Mouse (Mus musculus) inflammation-experienced regulatory T-cells, adult 6 months (primary cell): Measurements from ENCODE around the gene Pacsin3. TPM values are rescaled to one million over a fixed set of nuclear protein-coding genes. Genes with fewer than 3 reads are reported as not detected.

Source experiments
- ATAC-seq: one replicate; pipeline ENCODE4 v1.8.0; 2017
- polyA plus RNA-seq, 3 experiments: library from polyadenylated mRNA; unstranded; fragments of 100-300 nt; shearing (Covaris generic); gene quantifications; one replicate each; pipeline ENCODE4 v1.2.1; 2017

Gene Pacsin3
- polyA plus RNA-seq, 3 experiments from 2014 or later, result 0.98 TPM; not detected in 2

GRCm38 (mm10) chr2:91263692-91264660 lies 8.2 kb downstream of the Pacsin3 start:
- ATAC-seq, result no peak

DNA sequence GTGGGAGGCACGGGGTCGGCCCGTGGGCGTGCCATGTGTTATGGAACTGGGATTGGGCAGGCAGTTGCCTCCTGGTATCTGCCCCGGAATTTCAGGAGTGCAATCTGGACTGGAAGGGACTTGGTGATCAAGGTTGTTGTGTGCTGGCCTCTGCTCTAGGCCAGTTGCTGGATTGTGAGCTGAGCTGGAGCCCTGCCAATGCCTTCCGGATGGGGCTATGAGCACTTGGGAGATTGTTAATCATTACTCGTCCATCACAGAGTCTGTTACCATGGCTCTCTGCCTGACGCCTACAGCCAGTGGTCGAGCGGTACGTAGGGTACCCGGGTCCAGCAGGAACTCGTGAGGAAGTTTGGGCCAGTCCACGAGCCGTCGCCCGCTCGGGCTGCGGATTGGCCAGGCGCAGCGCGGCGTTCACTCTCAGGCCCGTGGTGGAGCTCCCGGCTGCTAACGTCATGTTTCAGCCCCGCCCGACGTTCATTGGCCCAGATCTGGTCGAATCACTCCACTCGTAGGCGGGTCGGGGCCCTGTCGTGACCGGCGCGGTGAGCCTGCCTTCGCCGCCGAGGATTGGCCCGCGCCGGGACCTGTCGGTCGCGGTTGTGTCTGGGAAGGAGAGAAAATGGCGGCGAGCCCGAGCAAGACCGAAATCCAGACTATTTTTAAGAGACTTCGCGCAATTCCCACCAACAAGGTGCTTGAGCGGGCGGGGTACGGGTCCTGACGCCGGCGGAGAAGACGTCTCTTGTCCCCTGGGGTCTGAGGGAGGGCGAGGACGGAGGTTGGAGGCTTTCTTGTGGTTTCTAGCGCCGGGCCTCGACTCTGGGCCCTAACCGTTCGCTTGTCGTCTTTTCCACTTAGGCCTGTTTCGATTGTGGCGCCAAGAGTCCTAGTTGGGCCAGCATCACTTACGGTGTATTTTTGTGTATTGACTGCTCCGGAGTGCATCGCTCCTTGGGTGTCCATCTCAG lies 9.2 kb downstream of the Pacsin3 start, which contains the start of gene Arfgap2:
Gene Arfgap2, plus strand, starts transcription at position 264 of the 971 bp plus-strand sequence.
- peak; percentile 99 for ATAC-seq

DNA sequence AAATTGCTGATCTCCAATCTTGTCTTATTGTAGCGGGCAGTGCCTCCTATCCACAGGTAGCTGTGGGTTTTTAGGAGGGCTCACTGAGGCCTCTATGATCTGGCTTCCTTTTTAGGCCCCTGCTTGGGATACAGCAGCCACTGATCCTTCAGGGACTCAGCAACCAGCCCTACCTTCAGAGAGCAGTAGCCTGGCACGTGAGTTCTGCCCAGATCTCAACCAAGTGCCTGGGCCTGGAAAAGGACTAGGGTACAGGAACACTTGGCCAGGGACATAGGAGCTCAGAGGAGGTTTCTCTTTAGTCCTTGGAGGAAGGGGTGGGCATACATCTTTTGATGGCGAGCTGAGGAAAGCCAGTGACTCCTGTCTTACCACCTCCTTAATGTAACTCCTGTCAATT lies 12.3 kb downstream of the Pacsin3 start:
- no peak for ATAC-seq

DNA sequence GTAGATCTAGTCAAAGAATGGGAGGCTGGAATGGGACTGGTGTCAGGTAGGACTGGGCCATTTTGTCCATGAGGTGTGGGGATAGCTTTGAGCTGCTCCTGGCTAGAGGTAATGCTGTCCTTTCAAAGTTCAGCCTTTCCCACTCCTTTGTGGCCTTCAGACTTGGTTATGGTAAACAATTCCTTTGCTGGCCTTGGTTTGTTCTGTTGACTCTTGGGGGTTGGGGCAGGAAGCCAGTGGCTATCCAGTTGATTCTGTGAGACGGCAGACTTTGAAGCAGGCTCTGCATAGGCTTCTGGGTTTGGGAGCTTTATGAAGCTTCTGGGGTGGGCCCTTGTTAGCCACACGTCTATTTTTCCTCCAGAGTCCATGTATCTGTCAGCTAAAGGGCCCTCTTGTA lies 13.0 kb downstream of the Pacsin3 start:
- ATAC-seq, result no peak

DNA sequence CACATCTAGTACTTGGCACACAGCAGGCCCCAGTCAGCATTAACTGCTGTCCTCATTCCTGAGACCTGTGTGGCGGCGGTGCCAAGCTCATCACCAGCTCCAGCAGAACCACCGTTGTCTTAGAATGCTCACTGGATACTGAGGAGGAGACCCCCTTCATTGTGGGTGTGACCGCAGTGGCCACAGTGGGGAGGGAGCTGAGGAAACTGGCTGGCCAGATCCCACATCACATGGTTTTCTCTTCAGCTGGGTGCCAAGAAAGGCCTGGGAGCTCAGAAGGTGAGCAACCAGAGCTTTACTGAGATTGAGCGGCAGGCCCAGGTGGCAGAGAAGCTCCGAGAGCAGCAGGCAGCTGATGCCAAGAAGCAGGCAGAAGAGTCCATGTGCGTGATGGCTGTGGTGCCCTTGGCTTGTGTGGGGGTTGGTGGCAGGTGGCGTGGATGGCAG lies 14.0 kb downstream of the Pacsin3 start:
- no peak for ATAC-seq

DNA sequence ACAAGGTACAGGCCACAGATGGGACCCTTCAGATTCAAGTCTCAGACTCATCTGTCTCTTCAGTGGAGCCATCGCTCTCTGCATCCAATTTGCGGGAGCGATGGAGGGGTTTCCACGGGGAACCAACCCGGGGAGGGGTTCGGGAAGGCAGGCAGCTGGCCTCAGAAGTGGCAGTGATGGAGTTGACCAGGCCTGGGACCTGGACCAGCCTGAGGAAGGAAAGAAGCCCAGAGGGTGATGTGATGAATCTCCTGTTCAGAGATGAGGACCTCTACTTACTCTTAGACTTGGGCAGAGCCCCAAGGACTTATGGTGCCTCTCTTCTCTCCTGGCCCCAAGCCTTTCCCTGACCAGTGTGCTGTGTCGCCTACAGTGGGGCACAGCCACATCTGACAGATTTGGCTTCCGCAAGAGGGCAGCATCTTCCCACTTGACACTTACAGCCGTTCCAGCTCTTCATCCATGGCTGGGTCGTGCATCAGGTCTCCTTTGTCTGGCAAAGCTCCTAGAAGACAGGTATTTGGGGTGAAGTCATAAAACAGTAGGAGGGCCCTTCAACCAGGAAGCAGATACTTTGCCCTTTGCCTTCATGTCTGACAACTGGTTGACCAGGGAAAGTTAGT lies 23.1 kb downstream of the Pacsin3 start:
- no peak for ATAC-seq

DNA sequence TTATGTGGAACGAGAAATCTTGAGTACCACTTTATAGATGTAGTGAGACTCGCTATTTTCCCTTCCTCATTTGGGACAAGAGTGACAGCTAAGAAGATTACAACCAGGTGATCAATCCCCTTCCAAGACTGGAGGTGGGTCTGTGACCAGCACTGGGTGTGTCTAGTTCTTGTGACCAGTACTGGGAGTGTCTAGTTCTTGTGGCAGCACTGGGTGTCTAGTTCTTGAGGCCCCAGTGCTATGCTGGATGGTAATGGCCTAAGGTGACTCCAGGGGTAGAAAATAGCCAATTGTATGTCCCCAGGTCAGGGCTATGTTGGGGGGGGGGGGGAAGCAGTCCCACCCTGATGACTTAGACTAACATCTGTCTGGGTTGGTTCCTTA lies 23.6 kb downstream of the Pacsin3 start:
- ATAC-seq, result no peak

DNA sequence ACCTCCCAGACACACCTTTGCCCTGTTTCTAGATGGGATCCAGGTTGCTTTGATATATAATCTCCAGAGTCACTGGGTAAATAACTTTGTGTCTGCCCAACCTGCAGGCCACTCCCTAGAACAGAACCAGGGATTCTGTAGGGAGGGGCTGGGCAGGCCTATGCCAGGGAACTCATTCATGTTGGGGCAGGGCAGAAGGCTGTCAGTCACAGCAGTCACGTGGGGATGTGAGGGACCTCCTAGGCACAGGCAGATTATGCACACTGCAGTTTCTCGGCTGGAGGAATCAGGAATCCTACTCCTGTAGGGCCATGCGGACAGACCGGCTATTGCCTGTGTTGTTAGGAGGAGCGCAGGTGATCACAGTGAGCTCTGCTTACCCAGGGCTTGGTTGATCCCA lies 25.6 kb downstream of the Pacsin3 start:
- ATAC-seq, result no peak

DNA sequence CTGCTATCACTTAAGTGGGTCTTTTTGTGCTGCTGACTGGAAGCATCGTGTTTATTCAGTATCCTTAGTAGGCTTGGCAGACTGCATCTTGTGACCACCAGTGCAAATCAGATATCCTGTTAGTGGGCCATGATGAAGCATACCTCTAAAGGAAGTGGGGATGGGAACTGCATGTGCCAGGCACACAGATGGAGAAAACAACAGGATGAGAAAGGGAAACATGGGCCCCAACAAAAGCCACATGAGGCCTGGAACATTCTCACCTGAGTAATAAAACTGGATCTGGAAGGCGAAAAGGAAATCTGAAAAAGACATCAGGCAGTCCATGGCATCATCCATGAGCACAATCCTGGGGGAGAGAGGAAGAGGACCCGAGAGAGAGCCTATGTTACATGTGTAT lies 28.2 kb downstream of the Pacsin3 start:
- ATAC-seq, result no peak

- ATAC-seq, result no peak
Measured at GRCm38 (mm10) chr2:91284375-91285199, 28.8 kb downstream of the Pacsin3 start.

GRCm38 (mm10) chr2:91285885-91286505 lies 30.2 kb downstream of the Pacsin3 start:
- peak; percentile 28 for ATAC-seq

GRCm38 (mm10) chr2:91287563-91287962 lies 31.8 kb downstream of the Pacsin3 start:
- ATAC-seq, result no peak

DNA sequence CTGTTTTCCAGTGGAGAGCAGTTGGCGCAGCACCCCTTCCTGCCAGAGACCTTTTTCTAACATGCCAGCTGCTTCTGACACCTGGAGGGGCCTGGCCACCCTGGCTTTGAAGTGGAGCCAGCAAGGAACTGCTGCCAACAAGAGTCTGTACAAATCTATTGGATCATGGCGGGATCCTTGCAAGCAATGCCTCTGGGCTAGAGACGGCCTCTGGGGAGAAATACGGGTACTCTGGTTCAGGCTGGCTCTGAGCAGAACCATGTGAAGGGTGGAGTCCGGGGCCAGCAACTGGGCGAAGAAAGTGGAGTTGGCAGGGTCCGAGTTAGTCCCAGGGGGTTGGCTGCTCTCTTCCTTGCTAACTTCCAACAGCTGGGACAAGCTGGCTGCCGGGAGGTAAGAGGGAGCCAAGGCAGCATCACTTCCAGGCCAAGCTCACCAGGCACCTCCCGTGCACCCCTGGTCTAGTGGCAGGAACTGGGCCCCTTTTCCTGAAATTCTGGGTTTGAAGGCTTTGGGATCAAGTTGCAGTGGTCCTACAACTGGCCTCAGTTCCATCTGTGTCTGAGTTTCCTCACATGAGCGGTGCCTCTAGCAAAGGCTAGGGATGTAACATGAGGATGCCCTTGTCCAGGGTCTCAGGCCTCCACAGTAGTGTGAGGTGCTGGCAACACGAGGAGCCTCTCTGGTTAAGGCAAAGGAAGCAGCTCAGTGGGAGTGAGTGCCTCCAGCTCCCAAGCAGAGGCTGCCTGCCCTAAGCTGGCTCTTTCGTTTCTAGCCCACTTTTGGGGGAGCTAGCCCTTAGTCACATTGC lies 35.6 kb downstream of the Pacsin3 start:
- no peak for ATAC-seq

GRCm38 (mm10) chr2:91294226-91294625 lies 38.5 kb downstream of the Pacsin3 start:
- ATAC-seq, result no peak

- ATAC-seq, result no peak
Measured at GRCm38 (mm10) chr2:91295895-91296294, 40.1 kb downstream of the Pacsin3 start.

DNA sequence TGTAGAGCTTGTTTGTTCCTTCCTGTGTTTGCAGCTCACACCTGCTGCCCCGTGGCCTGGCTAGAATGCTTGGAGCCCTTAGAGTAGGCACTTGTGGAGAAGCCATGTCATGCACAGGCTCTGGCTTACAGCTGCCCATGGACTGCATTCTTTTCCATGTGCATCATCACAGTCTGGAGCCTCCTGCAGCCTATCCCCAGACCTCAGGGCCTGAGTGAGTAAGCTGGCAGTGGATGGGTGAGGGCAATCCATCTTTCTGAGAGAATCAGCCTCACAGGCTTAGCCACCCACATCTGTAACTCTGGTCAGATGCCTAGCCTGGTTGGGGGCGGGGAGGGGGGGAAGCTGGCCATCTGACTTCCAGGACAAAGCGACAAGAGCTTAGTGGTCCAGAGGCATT lies 43.4 kb downstream of the Pacsin3 start:
- ATAC-seq, result no peak

GRCm38 (mm10) chr2:91300784-91301183 lies 45.0 kb downstream of the Pacsin3 start:
- no peak for ATAC-seq

DNA sequence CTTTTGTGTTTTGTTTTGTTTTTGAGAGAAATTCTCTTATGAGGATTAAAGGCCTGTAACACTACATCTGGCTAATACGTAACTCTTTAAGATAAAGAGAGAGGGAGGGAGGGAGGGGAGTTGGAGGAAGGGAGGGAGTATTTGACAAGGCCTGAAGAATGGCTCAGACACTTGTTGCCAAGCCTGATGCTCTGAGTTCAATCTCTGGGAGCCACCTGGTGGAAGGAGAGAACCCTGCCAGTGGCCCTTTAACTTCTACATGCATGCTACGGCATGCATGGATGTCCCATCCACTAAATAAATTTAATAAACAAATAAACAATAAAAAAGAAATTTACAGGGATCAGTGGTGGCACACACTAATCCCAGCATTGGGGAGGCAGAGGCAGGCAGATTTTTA lies 46.1 kb downstream of the Pacsin3 start:
- no peak for ATAC-seq

DNA sequence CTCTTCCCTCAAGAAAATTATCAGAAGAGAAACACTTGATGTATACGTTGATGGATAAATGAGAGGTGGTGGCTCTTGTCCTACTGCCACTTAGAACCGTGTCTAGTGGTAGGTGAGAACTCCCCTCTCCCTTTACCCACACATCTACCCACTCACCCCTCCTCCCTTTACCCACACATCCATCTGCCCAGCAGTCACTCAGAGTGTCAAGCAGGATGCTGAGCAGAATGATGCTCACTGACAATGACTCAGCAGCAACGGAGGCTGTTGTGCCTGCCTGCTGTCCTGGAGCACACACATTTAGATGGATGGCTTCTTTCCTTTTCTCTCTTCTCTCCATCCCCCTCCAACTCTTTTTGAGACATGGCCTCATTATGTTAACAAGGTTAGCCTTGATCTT lies 47.1 kb downstream of the Pacsin3 start:
- no peak for ATAC-seq

DNA sequence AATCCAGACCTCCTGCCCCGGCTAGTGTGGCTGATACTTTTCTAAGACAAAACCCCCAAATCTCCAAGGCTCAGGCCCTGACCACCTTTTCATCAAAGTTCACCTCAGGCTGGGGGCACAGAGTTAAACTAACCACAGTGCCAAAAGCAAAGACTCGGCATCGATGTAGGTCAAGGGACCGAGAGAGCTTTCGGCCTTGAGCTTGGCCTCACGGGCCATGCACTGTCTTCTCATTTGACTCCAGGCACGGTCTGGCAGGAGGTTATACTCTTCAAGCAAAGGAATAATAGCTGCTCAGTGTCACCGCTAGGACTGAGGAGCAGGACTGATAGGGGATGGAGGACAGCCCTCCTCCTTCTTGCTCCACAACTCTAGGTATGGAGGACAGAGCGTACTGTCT lies 50.2 kb downstream of the Pacsin3 start:
- ATAC-seq, result no peak
